Mouse (Mus musculus): ENCODE measurements around the gene Wwox. TPM values are rescaled to one million over a fixed set of nuclear protein-coding genes. Genes with fewer than 3 reads are reported as not detected.

Gene Wwox
- polyA plus RNA-seq, 1 experiment: 4.7 TPM

DNA sequence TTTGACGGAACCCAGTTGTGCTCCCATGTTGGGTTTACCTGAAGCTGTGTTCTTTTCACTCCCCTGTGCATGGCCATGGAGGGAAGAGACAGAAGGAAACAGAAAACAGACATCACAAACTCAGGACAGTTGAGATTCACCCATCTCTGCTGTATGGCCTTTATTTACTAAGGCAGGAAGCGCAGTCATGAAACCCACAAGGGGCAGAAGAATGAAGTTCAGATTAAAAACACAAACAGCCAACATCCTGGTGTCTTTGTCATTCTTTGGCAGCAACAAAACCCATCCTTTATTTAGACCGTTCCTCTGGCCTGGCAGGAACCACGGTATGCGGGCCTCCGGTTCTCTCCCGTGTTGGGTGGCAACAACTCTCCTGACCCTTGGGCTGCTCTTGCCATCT, 350.2 kb downstream of the Wwox start:
- Histone ChIP-seq H3K36me3 (replicated peaks; ENCODE audit: low read length) (no peaks in the 10 kb centered on the region), H3K4me1 (0 out of 2 replicates have a peak, but pooled peaks cover 5% of the 10 kb centered on the region), H3K9me3 (peaks cover 70% of the 10 kb centered on the region), H3K4me3 (replicated peaks) (no peak overlapping the region), H3K27me3 (replicated peaks) (peaks cover 3% of the 10 kb centered on the region)
- TF ChIP-seq FLI1 (IDR thresholded peaks at IDR 0.05; ENCODE audit: low read length) (no peak), GATA1 (IDR thresholded peaks at IDR 0.05; ENCODE audit: borderline replicate concordance, low read length) (no peak)

DNA sequence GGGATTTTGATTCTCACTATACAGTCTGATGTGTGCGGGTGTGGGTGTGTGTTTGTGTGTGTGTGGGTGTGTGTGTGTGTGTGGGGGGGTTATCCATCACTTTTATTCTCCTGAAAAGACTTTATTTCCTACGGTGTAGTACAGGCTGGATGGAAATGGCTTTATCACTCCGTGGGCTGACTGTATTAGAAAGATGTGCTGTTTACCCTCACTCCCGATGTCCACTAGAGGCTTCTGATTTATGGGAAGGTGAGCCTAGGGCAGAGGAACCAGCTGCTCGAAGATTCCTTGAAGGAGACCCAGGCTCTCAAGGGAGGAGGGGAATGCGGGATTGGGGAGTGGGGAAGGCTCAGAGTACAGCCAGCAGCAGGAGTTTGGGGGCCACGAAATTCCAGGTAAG, 351.3 kb downstream of the Wwox start:
- Histone ChIP-seq H3K4me1 (0 out of 2 replicates have a peak, but pooled peaks cover 5% of the 10 kb centered on the region), H3K27me3 (replicated peaks) (peaks cover 3% of the 10 kb centered on the region), H3K36me3 (replicated peaks; ENCODE audit: low read length) (no peaks in the 10 kb centered on the region), H3K9me3 (peaks cover 79% of the 10 kb centered on the region), H3K4me3 (replicated peaks) (peak overlapping the region; percentile 10)
- TF ChIP-seq GATA1 (IDR thresholded peaks at IDR 0.05; ENCODE audit: borderline replicate concordance, low read length) (no peak), FLI1 (IDR thresholded peaks at IDR 0.05; ENCODE audit: low read length) (no peak)

GRCm38 (mm10) chr8:114793682-114794081, 354.2 kb downstream of the Wwox start:
- no peak overlapping the region for H3K4me3 ChIP-seq (replicated peaks)
- 0 out of 2 replicates have a peak, but pooled peaks cover 5% of the 10 kb centered on the region for H3K4me1 ChIP-seq
- no peak for TF ChIP-seq GATA1 (IDR thresholded peaks at IDR 0.05; ENCODE audit: borderline replicate concordance, low read length)
- no peak for TF ChIP-seq FLI1 (IDR thresholded peaks at IDR 0.05; ENCODE audit: low read length)
- no peaks in the 10 kb centered on the region for H3K36me3 ChIP-seq (replicated peaks; ENCODE audit: low read length)
- H3K27me3 ChIP-seq (replicated peaks): peaks cover 3% of the 10 kb centered on the region
- H3K9me3 ChIP-seq: peaks cover 52% of the 10 kb centered on the region

DNA sequence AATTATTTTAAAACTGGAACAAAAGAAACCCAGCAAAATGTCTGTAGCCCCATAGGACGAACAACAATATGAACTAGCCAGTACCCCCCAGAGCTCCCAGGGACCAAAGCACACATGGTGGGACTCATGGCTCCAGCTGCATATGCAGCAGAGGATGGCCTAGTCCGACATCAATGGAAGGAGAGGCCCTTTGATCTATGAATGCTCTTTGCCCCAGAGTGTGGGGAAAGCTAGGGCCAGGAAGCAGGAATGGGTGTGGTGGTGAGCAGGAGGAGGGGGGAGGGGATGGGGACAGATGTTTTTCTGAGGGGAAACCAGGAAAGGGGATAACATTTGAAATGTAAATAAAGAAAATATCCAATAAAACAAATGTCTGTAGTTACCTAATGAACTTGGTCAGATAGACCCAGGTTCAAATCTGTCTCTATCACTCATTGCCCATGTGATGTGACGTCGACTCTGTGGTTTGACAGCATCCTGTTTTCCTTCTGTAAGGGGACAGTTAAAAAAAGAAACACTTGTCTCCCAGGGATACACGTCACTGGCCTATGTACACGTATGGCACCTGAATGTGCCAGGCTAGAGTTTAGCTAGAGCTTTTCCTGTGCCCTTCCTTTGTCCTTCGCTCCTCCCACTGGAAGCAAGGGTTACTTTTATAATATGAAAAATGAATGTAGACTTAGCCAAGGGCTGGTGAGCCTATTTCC, 362.1 kb downstream of the Wwox start:
- no peaks in the 10 kb centered on the region for H3K27me3 ChIP-seq (replicated peaks)
- no peaks in the 10 kb centered on the region for H3K36me3 ChIP-seq (replicated peaks; ENCODE audit: low read length)
- H3K9me3 ChIP-seq: no peaks in the 10 kb centered on the region
- TF ChIP-seq GATA1 (IDR thresholded peaks at IDR 0.05; ENCODE audit: borderline replicate concordance, low read length) (no peak), FLI1 (IDR thresholded peaks at IDR 0.05; ENCODE audit: low read length) (no peak)
- H3K4me1 ChIP-seq: peaks cover 15% of the 10 kb centered on the region
- no peak overlapping the region for H3K4me3 ChIP-seq (replicated peaks)

GRCm38 (mm10) chr8:114803113-114803512, 363.7 kb downstream of the Wwox start:
- Histone ChIP-seq H3K4me3 (replicated peaks) (no peak overlapping the region), H3K9me3 (no peaks in the 10 kb centered on the region), H3K36me3 (replicated peaks; ENCODE audit: low read length) (no peaks in the 10 kb centered on the region), H3K27me3 (replicated peaks) (no peaks in the 10 kb centered on the region), H3K4me1 (peaks cover 15% of the 10 kb centered on the region)
- TF ChIP-seq FLI1 (IDR thresholded peaks at IDR 0.05; ENCODE audit: low read length): no peak
- no peak for TF ChIP-seq GATA1 (IDR thresholded peaks at IDR 0.05; ENCODE audit: borderline replicate concordance, low read length)

- H3K4me1 ChIP-seq: peaks cover 24% of the 10 kb centered on the region
Observed at GRCm38 (mm10) chr8:114806826-114807420, 367.5 kb downstream of the Wwox start.

DNA sequence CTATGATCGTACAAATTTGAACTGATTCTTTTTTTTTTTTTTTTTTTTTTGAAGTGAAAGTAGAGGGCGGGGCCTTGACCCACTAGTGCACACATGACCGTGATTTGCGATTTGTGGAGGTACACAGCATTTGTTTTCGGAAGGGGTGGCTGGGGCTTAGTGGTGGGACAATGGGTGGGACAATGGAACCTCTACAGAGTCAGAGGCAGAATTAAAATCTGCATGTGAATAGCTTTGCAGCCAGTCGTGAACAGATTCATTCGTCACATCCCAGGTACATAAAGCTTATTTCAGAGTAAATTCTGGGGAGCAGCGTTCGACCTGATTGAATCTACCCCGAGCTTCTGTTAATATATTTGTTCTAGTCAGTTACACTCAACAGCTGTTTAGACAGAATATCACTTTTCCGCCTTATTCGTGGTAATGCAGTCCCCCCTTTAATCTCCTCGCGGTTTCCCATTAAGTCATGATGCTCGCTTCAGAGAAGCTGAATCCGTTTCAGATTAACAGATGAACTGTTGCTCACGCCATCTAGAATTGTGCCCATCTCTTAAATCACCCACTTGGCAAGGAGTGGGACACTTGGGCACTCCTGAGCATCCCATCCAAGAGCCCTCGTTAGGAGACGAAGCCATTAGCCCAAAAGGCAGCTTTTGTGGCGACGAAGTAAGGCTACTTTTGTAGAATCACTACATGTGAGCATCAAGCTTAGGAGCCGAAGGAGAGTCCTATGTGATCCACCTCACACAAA, 368.4 kb downstream of the Wwox start:
- Histone ChIP-seq H3K4me1 (peaks cover 22% of the 10 kb centered on the region), H3K36me3 (replicated peaks; ENCODE audit: low read length) (no peaks in the 10 kb centered on the region), H3K9me3 (peaks cover 23% of the 10 kb centered on the region), H3K4me3 (replicated peaks) (no peak overlapping the region), H3K27me3 (replicated peaks) (no peaks in the 10 kb centered on the region)
- TF ChIP-seq FLI1 (IDR thresholded peaks at IDR 0.05; ENCODE audit: low read length) (no peak), GATA1 (IDR thresholded peaks at IDR 0.05; ENCODE audit: borderline replicate concordance, low read length) (no peak)

More at GRCm38 (mm10) chr8:114806826-114807420, 367.5 kb downstream of the Wwox start:
- Histone ChIP-seq H3K36me3 (replicated peaks; ENCODE audit: low read length) (no peaks in the 10 kb centered on the region), H3K27me3 (replicated peaks) (no peaks in the 10 kb centered on the region), H3K9me3 (peaks cover 23% of the 10 kb centered on the region), H3K4me3 (replicated peaks) (no peak overlapping the region)
- no peak for TF ChIP-seq GATA1 (IDR thresholded peaks at IDR 0.05; ENCODE audit: borderline replicate concordance, low read length)
- no peak for TF ChIP-seq FLI1 (IDR thresholded peaks at IDR 0.05; ENCODE audit: low read length)

DNA sequence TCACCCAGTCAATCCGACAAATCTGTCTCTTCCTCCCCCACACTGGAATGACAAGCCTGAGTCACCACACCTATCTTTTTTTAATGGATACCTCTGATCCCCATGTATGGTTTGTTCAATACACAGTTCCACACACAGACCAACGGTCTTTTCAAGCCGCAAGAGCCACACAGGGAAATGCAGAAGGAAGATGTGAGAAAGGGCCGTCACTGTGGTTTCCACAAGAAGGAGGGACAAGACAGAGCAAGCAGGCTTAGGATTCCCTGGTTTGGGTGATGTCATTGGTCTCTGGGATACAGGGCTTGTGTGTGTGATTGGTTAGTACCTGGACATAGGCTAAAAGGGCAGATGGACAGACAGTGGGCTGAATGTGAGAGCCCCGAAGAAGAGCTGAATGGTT, 371.0 kb downstream of the Wwox start:
- H3K36me3 ChIP-seq (replicated peaks; ENCODE audit: low read length): no peaks in the 10 kb centered on the region
- no peak overlapping the region for H3K4me3 ChIP-seq (replicated peaks)
- H3K9me3 ChIP-seq: peaks cover 23% of the 10 kb centered on the region
- TF ChIP-seq FLI1 (IDR thresholded peaks at IDR 0.05; ENCODE audit: low read length) (no peak), GATA1 (IDR thresholded peaks at IDR 0.05; ENCODE audit: borderline replicate concordance, low read length) (no peak)
- H3K4me1 ChIP-seq: peaks cover 31% of the 10 kb centered on the region
- H3K27me3 ChIP-seq (replicated peaks): no peaks in the 10 kb centered on the region

DNA sequence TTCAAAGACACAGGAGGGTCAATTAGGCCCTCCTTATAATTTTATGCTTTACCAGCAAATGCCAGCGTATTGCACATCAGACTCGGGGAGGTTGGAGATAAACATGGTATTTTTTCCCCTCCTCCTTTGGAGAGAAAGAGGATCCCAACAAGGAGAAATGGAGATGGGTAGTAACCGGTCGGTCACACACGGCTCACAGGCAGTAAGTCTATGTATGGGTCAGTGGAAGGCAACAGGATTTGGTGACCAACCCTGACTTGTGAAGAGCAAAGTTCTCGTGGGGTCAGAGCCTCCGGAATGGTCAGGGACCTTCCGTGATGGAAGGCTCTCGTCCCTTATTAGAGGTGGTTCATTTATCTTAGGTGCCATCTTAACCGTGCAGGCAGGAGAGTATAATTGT, 374.4 kb downstream of the Wwox start:
- TF ChIP-seq GATA1 (IDR thresholded peaks at IDR 0.05; ENCODE audit: borderline replicate concordance, low read length) (no peak), FLI1 (IDR thresholded peaks at IDR 0.05; ENCODE audit: low read length) (no peak)
- Histone ChIP-seq H3K27me3 (replicated peaks) (no peaks in the 10 kb centered on the region), H3K9me3 (peaks cover 22% of the 10 kb centered on the region), H3K36me3 (replicated peaks; ENCODE audit: low read length) (no peaks in the 10 kb centered on the region), H3K4me1 (peaks cover 41% of the 10 kb centered on the region), H3K4me3 (replicated peaks) (no peak overlapping the region)

Measured in megakaryocyte, embryonic 14.5 days (primary cell).